Mouse (Mus musculus): ENCODE measurements around the gene Lzts2.

DNA sequence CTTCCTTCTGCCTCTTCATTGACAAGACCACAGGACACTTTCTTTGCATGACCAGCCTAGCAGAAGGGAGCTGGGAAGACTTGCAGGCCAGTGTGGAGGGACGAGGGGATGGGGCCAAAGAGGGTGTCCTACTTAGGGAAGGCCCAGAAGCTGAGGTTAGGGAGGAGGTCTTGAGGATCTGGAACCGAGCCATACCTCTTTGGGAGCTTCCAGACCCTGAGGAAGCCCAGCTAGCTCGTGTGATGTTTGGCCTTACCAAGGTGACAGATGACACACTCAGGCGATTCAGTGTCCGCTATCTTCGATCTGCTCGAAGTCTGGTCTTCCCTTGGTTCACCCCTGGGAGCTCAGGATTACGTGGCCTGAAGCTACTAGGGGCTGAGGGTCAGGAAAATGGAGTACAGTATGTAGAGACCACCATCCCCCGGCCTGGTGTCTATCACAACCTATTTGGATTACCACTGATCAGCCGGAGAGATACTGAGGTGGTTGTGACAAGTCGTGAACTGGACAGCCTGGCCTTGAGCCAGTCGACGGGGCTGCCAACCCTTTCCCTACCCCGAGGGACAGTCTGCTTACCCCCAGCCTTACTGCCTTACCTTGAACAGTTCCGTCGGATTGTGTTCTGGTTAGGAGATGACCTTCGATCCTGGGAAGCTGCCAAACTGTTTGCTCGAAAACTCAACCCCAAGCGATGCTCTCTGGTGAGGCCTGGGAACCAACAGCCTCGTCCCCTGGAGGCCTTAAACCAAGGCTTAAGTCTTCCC lies 6.6 kb upstream of the Lzts2 start:
- TF ChIP-seq POLR2A (IDR thresholded peaks at IDR 0.05; ENCODE audit: borderline replicate concordance, control insufficient read depth, low read depth, low read length), result no peak
- TF ChIP-seq CTCF (IDR thresholded peaks at IDR 0.05; ENCODE audit: control insufficient read depth, insufficient read depth, low read length), result no peak
